Mouse (Mus musculus): ENCODE measurements around the gene Capn5. TPM values are rescaled to one million over a fixed set of nuclear protein-coding genes. Genes with fewer than 3 reads are reported as not detected.
A peak's percentile ranks its signal among the peaks of the same experiment; 100 is the strongest.

The Capn5 gene
- polyA plus RNA-seq, 1 experiment = 21.4 TPM

- peak overlapping the region; percentile 51 for H3K4me3 ChIP-seq (ENCODE audit: control insufficient read depth, insufficient read depth, low read length)
- TF ChIP-seq POLR2A (IDR thresholded peaks at IDR 0.05; ENCODE audit: control insufficient read depth, extremely low read depth, insufficient read depth, low read length, poor library complexity) = no peak
- peak; percentile 71; the same call in 1 of the 2 replicates for TF ChIP-seq CTCF (IDR thresholded peaks at IDR 0.05; ENCODE audit: borderline replicate concordance, control insufficient read depth, extremely low read depth, insufficient read depth, low read length, poor library complexity)
- peaks cover 10% of the 10 kb centered on the region for H3K4me1 ChIP-seq (replicated peaks; ENCODE audit: control insufficient read depth, insufficient read depth, low read length)
- H3K27ac ChIP-seq (ENCODE audit: control insufficient read depth, insufficient read depth, low read length) = no peak overlapping the region
- WGBS = 2% methylated on average over 7 of the region's 7 CpGs
- H3K27me3 ChIP-seq (ENCODE audit: control insufficient read depth, insufficient read depth, low read length) = no peaks in the 10 kb centered on the region
- peak; percentile 78 for DNase-seq
- no peaks in the 10 kb centered on the region for H3K36me3 ChIP-seq (ENCODE audit: control insufficient read depth, insufficient read depth, low read length)
Measured at GRCm38 (mm10) chr7:98120325-98120724, 57.7 kb downstream of the Capn5 start.

GRCm38 (mm10) chr7:98119961-98120232, 58.2 kb downstream of the Capn5 start:
- no peaks in the 10 kb centered on the region for H3K36me3 ChIP-seq (ENCODE audit: control insufficient read depth, insufficient read depth, low read length)
- TF ChIP-seq POLR2A (IDR thresholded peaks at IDR 0.05; ENCODE audit: control insufficient read depth, extremely low read depth, insufficient read depth, low read length, poor library complexity) = no peak
- TF ChIP-seq CTCF (IDR thresholded peaks at IDR 0.05; ENCODE audit: borderline replicate concordance, control insufficient read depth, extremely low read depth, insufficient read depth, low read length, poor library complexity) = no peak
- no peak for DNase-seq
- H3K27me3 ChIP-seq (ENCODE audit: control insufficient read depth, insufficient read depth, low read length) = no peaks in the 10 kb centered on the region
- no peak overlapping the region for H3K4me3 ChIP-seq (ENCODE audit: control insufficient read depth, insufficient read depth, low read length)
- 77% methylated on average over 2 of the region's 2 CpGs for WGBS
- H3K4me1 ChIP-seq (replicated peaks; ENCODE audit: control insufficient read depth, insufficient read depth, low read length) = peaks cover 10% of the 10 kb centered on the region
- H3K27ac ChIP-seq (ENCODE audit: control insufficient read depth, insufficient read depth, low read length) = no peak overlapping the region

GRCm38 (mm10) chr7:98119179-98119960, 58.7 kb downstream of the Capn5 start, which contains the start of gene Myo7a:
Gene Myo7a, minus strand, starts transcription at chr7:98119524.
- Histone ChIP-seq H3K36me3 (ENCODE audit: control insufficient read depth, insufficient read depth, low read length) (no peaks in the 10 kb centered on the region), H3K27me3 (ENCODE audit: control insufficient read depth, insufficient read depth, low read length) (no peaks in the 10 kb centered on the region), H3K4me1 (replicated peaks; ENCODE audit: control insufficient read depth, insufficient read depth, low read length) (peaks cover 10% of the 10 kb centered on the region), H3K27ac (ENCODE audit: control insufficient read depth, insufficient read depth, low read length) (no peak within 1 kb of the TSS), H3K4me3 (ENCODE audit: control insufficient read depth, insufficient read depth, low read length) (peak within 1 kb of the TSS; percentile 51)
- no peak for DNase-seq
- TF ChIP-seq POLR2A (IDR thresholded peaks at IDR 0.05; ENCODE audit: control insufficient read depth, extremely low read depth, insufficient read depth, low read length, poor library complexity) = no peak
- no peak for TF ChIP-seq CTCF (IDR thresholded peaks at IDR 0.05; ENCODE audit: borderline replicate concordance, control insufficient read depth, extremely low read depth, insufficient read depth, low read length, poor library complexity)
- 70% methylated on average over 9 of the region's 9 CpGs for WGBS

GRCm38 (mm10) chr7:98117012-98117660, 60.9 kb downstream of the Capn5 start:
- Histone ChIP-seq H3K36me3 (ENCODE audit: control insufficient read depth, insufficient read depth, low read length) (no peaks in the 10 kb centered on the region), H3K27me3 (ENCODE audit: control insufficient read depth, insufficient read depth, low read length) (no peaks in the 10 kb centered on the region), H3K4me1 (replicated peaks; ENCODE audit: control insufficient read depth, insufficient read depth, low read length) (peaks cover 4% of the 10 kb centered on the region), H3K27ac (ENCODE audit: control insufficient read depth, insufficient read depth, low read length) (no peak overlapping the region), H3K4me3 (ENCODE audit: control insufficient read depth, insufficient read depth, low read length) (no peak overlapping the region)
- TF ChIP-seq POLR2A (IDR thresholded peaks at IDR 0.05; ENCODE audit: control insufficient read depth, extremely low read depth, insufficient read depth, low read length, poor library complexity) (no peak), CTCF (IDR thresholded peaks at IDR 0.05; ENCODE audit: borderline replicate concordance, control insufficient read depth, extremely low read depth, insufficient read depth, low read length, poor library complexity) (no peak)
- WGBS = 49% methylated on average over 11 of the region's 11 CpGs
- no peak for DNase-seq

- Histone ChIP-seq H3K27ac (ENCODE audit: control insufficient read depth, insufficient read depth, low read length) (no peak overlapping the region), H3K36me3 (ENCODE audit: control insufficient read depth, insufficient read depth, low read length) (no peaks in the 10 kb centered on the region), H3K27me3 (ENCODE audit: control insufficient read depth, insufficient read depth, low read length) (no peaks in the 10 kb centered on the region; the same call in 1 of the 2 replicates), H3K4me3 (ENCODE audit: control insufficient read depth, insufficient read depth, low read length) (no peak overlapping the region), H3K4me1 (replicated peaks; ENCODE audit: control insufficient read depth, insufficient read depth, low read length) (no peaks in the 10 kb centered on the region)
- 80% methylated on average over 6 of the region's 6 CpGs for WGBS
- no peak for DNase-seq
- TF ChIP-seq POLR2A (IDR thresholded peaks at IDR 0.05; ENCODE audit: control insufficient read depth, extremely low read depth, insufficient read depth, low read length, poor library complexity) (no peak), CTCF (IDR thresholded peaks at IDR 0.05; ENCODE audit: borderline replicate concordance, control insufficient read depth, extremely low read depth, insufficient read depth, low read length, poor library complexity) (no peak)
Measured at GRCm38 (mm10) chr7:98114656-98115055, 63.4 kb downstream of the Capn5 start.

- Histone ChIP-seq H3K27me3 (ENCODE audit: control insufficient read depth, insufficient read depth, low read length) (no peaks in the 10 kb centered on the region; the same call in 1 of the 2 replicates), H3K4me1 (replicated peaks; ENCODE audit: control insufficient read depth, insufficient read depth, low read length) (peaks cover 21% of the 10 kb centered on the region), H3K36me3 (ENCODE audit: control insufficient read depth, insufficient read depth, low read length) (no peaks in the 10 kb centered on the region), H3K27ac (ENCODE audit: control insufficient read depth, insufficient read depth, low read length) (no peak overlapping the region), H3K4me3 (ENCODE audit: control insufficient read depth, insufficient read depth, low read length) (no peak overlapping the region)
- TF ChIP-seq CTCF (IDR thresholded peaks at IDR 0.05; ENCODE audit: borderline replicate concordance, control insufficient read depth, extremely low read depth, insufficient read depth, low read length, poor library complexity) (no peak), POLR2A (IDR thresholded peaks at IDR 0.05; ENCODE audit: control insufficient read depth, extremely low read depth, insufficient read depth, low read length, poor library complexity) (no peak)
- no peak for DNase-seq
- 31% methylated on average over 25 of the region's 25 CpGs for WGBS
Measured at GRCm38 (mm10) chr7:98111233-98111632, 66.8 kb downstream of the Capn5 start.
